Mouse (Mus musculus) brown adipose tissue, adult 24 weeks (tissue): ENCODE measurements around the gene Zscan26. TPM values are rescaled to one million over a fixed set of nuclear protein-coding genes. Genes with fewer than 3 reads are reported as not detected.
"Not testable (repeated sequence)": the region's sequence is repeated elsewhere in the genome, so short reads cannot be mapped to it uniquely, and the experiment has no call there.

Source experiments
- H3K27ac ChIP-seq: fragments of 200-500 bp; replicated peaks from 2 replicates; pipeline ENCODE4 v1.5.1; 2012; ENCODE audit warnings: low read depth, mild to moderate bottlenecking, low read length
- H3K4me1 ChIP-seq: fragments of 200-500 bp; 2 replicates; pipeline ENCODE4 v1.6.1; 2012; ENCODE audit warnings: low read length, mixed read lengths; ENCODE audit not compliant: control insufficient read depth, insufficient read depth, insufficient read length
- H3K4me3 ChIP-seq: fragments of 200-500 bp; 2 replicates; pipeline ENCODE4 v1.5.1; 2012; ENCODE audit warnings: low read depth, mild to moderate bottlenecking, low read length, moderate library complexity; ENCODE audit not compliant: insufficient read depth
- polyA plus RNA-seq: library from polyadenylated mRNA; stranded (reverse); fragments of >200 nt; gene quantifications from 2 replicates; pipeline ENCODE4 v1.2.4, GENCODE M21; 2012; ENCODE audit not compliant: missing spikeins, insufficient read depth, insufficient read length

The Zscan26 gene
- polyA plus RNA-seq, 1 experiment = 18.3 TPM

DNA sequence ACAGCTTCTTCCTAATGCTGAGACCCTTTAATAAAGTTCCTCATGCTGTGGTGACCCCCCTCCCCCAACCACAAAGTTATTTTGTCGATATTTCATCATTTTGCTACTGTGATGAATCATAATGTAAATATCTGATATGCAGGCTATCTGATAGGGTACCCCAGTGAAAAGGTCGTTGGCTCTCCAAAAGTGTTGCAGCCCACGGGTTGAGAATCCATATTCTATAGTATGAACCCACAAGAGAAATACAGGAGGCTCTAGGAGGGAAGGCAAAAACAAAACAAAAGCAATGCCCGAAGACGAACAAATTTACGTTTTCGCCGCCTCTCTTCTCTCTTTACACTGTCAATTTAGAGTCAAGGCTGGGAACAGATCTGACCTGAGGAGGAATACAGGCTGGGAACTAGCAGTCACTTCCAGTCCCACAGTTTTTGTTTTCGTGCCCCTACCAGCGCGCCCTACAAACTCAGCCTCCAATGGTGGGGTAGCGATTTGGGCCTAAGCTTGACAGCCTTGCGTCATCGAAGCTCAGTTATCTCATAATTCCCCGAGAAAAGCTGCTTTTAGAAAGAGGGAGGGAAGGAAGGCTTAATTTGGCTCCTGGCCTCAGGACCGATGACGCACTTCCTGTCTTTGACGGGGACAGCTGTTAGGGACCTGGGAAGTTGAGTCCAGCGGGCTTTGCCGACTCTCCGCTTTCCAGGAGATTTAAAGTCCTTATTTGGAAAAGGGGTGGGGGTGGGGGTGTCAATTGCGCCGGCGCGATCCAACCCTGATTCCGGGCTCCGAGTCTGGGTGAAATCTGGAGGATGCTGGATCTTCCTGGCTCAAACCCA lies 45.3 kb downstream of the Zscan26 start:
- Histone ChIP-seq H3K4me3 (peak overlapping the region; percentile 75), H3K27ac (peak overlapping the region; percentile 95), H3K4me1 (no peaks in the 10 kb centered on the region)

DNA sequence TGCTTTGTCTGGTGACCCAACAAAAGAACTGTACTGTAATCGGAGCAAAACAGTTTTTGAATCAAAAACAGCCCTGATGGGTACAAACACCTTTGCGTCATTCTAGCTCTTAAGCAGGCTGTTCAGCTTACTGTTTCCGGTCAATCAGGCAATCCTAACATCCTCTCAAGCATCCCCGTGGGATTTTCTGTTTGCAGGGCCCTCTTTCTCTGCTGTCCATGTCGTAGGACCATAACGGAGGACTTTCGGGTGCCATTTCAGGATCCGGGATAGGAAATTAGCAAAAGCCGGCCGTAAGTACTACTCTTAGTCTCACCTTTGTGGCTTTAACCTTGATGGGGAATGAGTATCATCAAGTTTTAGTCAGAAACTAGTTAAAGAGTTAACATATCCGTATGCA lies 46.2 kb downstream of the Zscan26 start:
- no peaks in the 10 kb centered on the region for H3K4me1 ChIP-seq
- H3K4me3 ChIP-seq = peak overlapping the region; percentile 75
- H3K27ac ChIP-seq = peak overlapping the region; percentile 95

DNA sequence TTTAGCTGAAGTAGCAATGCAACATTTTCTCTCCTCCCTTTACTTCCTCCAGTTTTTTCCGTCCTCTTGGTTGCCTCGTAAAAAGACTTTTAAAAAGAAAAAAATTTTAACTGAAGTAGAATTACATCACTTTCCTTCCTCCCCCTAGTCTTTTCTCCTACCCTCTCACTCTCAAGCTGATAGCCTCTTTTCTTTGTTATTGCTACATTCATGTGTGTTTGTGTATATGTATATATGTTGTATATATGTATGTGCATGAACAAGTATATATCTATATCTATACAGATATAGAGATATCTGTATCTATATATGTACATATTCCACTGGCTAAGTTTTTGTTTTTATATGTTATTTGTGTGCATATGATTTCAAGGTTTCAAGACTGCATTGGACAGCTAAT lies 50.7 kb downstream of the Zscan26 start:
- H3K4me1 ChIP-seq = peaks cover 5% of the 10 kb centered on the region
- H3K27ac ChIP-seq = no peak overlapping the region
- peak overlapping the region; percentile 78 for H3K4me3 ChIP-seq

DNA sequence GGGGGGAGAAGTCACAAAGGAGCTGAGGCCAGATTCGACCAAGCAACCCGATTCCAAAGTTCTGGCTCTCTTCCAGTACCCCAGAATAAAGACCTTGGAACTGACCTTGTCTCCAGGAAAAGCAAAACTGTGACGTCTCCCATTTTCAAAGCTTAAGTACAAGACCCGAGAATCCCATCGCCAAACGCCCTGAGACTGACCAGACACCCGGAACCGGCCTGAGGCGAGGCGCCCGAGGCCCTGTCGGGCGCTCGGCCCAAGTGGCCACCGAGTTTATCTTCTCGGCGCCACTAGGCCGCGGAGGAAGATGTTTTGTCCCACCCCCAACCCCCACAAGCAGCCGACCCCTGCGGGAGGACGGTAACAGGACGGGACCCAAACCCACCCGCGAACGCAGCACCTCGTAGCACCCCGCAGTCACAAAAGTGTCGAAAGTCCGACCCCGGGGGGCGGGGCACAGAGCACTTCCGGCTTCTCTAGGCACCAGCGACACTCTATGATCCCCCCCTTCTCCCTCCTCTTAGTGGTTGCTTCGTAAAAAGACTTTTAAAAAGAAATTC lies 51.2 kb downstream of the Zscan26 start, which contains the start of gene Zkscan3:
Zkscan3 (minus strand) TSS at position 469 of the 560 bp plus-strand sequence.
- H3K4me1 ChIP-seq = peaks cover 5% of the 10 kb centered on the region
- H3K4me3 ChIP-seq = peak within 1 kb of the TSS; percentile 78
- H3K27ac ChIP-seq = peak within 1 kb of the TSS; percentile 79

DNA sequence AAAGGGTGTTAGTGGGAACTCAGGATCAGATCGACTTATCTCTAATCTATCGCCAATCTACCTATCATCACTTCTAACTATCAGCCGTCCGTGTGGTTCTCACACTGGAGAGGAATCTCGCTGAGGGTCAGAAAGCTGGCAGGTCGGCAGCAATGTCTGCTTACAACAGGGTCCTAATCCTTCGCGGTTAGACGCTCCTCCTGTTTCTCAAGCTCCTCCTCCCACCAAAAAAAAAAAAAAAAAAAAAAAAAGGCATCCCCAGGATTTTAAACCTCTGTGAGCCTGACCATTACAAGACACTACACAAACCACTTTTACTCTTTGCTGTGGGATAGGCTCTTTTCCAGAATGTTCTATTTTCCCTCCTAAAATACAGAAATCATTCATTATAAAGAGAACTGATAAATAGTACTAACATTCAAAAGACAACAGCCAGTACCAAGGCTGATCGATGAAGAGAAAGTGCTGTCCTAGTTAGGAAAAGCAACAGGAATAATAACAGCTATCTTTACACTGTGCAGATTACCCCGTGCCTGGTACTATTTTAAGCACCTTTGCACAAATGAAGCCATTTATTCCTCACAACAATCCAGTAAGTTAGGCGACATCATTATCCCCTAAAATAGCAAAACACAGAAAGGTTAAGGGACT lies 51.8 kb downstream of the Zscan26 start:
- Histone ChIP-seq H3K4me3 (peak overlapping the region; percentile 78), H3K4me1 (peaks cover 5% of the 10 kb centered on the region), H3K27ac (peak overlapping the region; percentile 79)

DNA sequence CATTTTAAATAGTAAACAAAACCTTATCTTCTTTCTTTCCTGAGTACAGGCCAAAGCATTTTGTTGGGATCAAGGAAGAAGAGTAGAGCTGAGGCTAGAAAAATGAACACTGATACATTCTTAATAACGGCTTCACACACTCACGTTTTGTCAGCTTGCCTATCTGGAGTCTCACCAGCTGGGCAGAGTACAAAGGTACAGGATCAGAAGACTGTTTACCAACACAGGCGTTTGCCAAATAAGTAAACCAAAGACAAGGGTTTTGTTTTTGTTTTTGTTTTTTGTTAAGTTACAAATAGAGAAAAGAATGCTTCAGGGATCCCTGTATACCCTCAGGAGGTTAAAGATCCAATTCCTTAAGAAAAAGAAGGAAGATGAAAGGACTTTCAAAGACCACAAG lies 52.4 kb downstream of the Zscan26 start:
- no peak overlapping the region for H3K4me3 ChIP-seq
- H3K27ac ChIP-seq = no peak overlapping the region
- peaks cover 8% of the 10 kb centered on the region for H3K4me1 ChIP-seq

DNA sequence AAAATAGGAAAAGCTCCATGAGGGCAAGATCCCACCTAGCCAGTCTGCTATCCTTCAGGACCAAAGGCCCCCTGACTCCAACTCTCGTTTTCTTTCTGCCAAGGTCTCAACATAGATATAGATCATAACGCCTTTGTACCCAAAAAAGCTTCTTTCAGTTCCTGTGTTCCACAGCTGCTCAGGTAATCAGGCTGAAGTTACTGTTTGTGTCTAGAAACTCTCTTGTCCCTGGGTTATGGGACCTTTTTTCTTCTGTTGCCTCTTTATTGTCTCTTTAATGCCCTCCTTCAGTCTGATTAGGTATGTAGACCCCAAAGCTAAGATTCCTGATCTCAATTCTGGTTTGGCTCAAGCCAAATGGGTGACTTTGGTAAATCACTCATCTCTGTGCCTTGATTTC lies 56.0 kb downstream of the Zscan26 start:
- Histone ChIP-seq H3K4me1 (peaks cover 8% of the 10 kb centered on the region), H3K4me3 (no peak overlapping the region), H3K27ac (no peak overlapping the region)

DNA sequence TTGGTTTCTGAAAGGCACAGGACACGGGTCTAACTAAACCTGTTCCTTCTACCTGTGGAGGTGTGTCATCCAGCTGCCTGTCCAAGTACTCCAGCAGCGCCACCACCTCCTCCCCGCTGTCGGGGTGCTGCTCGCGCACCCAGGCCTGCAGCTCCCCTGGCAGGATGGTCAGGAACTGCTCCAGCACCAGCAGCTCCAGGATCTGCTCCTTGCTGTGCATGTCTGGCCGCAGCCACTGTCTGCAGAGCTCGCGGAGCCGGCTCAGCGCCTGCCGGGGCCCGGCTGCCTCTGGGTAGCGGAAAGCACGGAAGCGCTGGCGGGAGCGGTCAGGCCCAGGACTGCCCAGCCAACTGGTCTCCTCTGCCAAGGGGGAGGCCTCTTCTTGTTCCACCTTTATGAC lies 57.5 kb downstream of the Zscan26 start:
- not testable (repeated sequence) for H3K4me3 ChIP-seq

DNA sequence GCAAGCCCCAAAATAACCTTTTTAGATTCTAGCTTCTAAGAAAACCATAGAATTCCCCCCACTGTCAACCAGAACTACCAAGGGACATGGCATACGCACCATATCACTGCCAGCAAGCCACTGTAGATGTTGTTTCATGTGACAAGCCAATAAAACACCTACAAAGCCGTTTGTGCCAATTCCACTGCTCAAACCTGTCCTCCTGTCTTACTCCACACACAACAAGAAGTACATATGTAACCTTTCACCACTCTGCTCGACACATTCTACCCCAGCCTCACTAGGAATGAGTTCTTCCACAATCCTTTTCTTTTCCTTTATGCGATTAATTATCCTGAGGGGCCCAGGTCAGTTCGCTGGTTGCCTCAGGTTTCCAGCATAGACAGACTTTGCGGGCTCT lies 57.9 kb downstream of the Zscan26 start:
- Histone ChIP-seq H3K4me3 (no peak overlapping the region), H3K4me1 (peaks cover 8% of the 10 kb centered on the region), H3K27ac (peak overlapping the region; percentile 79)

More for the DNA sequence above, 57.5 kb downstream of the Zscan26 start:
- H3K27ac ChIP-seq = 0 out of 2 replicates have a peak overlapping the region, but pooled peaks have one; percentile 79
- not testable (repeated sequence) for H3K4me1 ChIP-seq

DNA sequence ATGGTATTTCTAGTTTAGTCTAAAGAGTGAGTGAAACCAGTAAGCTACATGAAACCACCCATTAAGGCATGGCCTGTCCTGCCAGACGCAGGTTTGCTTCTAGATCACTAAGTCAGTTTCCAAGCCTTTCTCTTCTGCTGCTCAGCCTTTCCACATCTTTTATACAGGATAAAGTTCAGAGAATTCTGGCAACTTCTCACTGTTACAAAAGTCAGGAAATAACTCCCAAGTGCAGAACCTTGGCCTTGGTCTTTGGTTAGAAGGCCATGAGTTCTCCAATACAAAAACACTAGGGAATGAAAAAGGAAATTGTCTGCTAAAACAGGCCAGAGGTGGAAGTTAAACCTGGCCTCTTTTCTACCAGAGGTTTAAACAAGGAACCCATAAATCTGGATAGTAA lies 58.3 kb downstream of the Zscan26 start:
- Histone ChIP-seq H3K4me1 (peaks cover 8% of the 10 kb centered on the region), H3K27ac (peak overlapping the region; percentile 79; the same call in 1 of the 2 replicates), H3K4me3 (no peak overlapping the region)

Other genes with a start within 250 kb of the Zscan26 start
- gene Gpx5, start 161.0 kb downstream of the Zscan26 start, polyA plus RNA-seq = not detected in 2 replicates
- not detected in 2 replicates for gene Gpx6, start 141.6 kb downstream of the Zscan26 start, polyA plus RNA-seq
- not detected in 2 replicates for gene Olfr1367, start 106.8 kb downstream of the Zscan26 start, polyA plus RNA-seq
- gene Zscan12, start 90.9 kb downstream of the Zscan26 start, polyA plus RNA-seq = 2.5 and 3.3 TPM in 2 replicates
- gene Zkscan3, start 51.0 kb downstream of the Zscan26 start, polyA plus RNA-seq = 22.9 and 36.8 TPM in 2 replicates
- 0.42 TPM in 1 of 2 replicates, not detected in the other for gene Pgbd1, start 12.7 kb downstream of the Zscan26 start, polyA plus RNA-seq
- 1.3 and 2.5 TPM in 2 replicates for gene Nkapl, start 14.8 kb upstream of the Zscan26 start, polyA plus RNA-seq
- gene Zkscan4, start 25.2 kb upstream of the Zscan26 start, polyA plus RNA-seq = 1.7 and 2.2 TPM in 2 replicates
- not detected in 2 replicates for gene Gm10065, start 25.7 kb upstream of the Zscan26 start, polyA plus RNA-seq
- gene AK157302, start 41.5 kb upstream of the Zscan26 start, polyA plus RNA-seq = 1.6 TPM in 1 of 2 replicates, not detected in the other
- 124 and 176 TPM in 2 replicates for gene Gm11273, start 47.7 kb upstream of the Zscan26 start, polyA plus RNA-seq
- gene Zkscan8, start 77.4 kb upstream of the Zscan26 start, polyA plus RNA-seq = 6.0 and 6.4 TPM in 2 replicates
- not detected in 2 replicates for gene Olfr1366, start 89.1 kb upstream of the Zscan26 start, polyA plus RNA-seq
- not detected in 2 replicates for gene Olfr1535, start 106.2 kb upstream of the Zscan26 start, polyA plus RNA-seq
- gene Olfr1364, start 128.0 kb upstream of the Zscan26 start, polyA plus RNA-seq = not detected in 2 replicates
- not detected in 2 replicates for gene Olfr1362, start 160.3 kb upstream of the Zscan26 start, polyA plus RNA-seq
- gene Olfr11, start 188.8 kb upstream of the Zscan26 start, polyA plus RNA-seq = not detected in 2 replicates
- not detected in 2 replicates for gene Olfr1361, start 209.7 kb upstream of the Zscan26 start, polyA plus RNA-seq
- gene Olfr1360, start 223.7 kb upstream of the Zscan26 start, polyA plus RNA-seq = not detected in 2 replicates
- gene Olfr1359, start 244.4 kb upstream of the Zscan26 start, polyA plus RNA-seq = not detected in 2 replicates